22 mouse cellular contexts compared by ENCODE assay signal in genomic region chr8:85591532-85591931, GRCm38 (mm10). TPM values are rescaled to one million over a fixed set of nuclear protein-coding genes. Genes with fewer than 3 reads are reported as not detected.
A peak's percentile ranks its signal among the peaks of the same experiment; 100 is the strongest.
DNase-seq lines count a peak whose midpoint lies in the region; ATAC-seq and TF ChIP-seq lines count a peak whose summit lies in the region.
"Had no signal": no experiment of that assay in that cellular context is flagged by ENCODE, and none has a peak within 500 bp of the region (broad histone marks: within the 10 kb centered on the region; RNA-seq: fewer than 3 reads in every experiment).

No protein-coding gene starts in this region.

- CTCF ChIA-PET in Patski (lab: Charles Lee) = interaction anchor here (0.6 to 2.8 kb wide), 4 partner anchors 9 to 430 kb away, joined by 3 to 8 read pairs (median 5); no protein-coding TSS in a partner anchor

- TF ChIP-seq CTCF in heart, adult 2 months (IDR thresholded peaks at IDR 0.05) = no peak
- no peak for TF ChIP-seq CTCF in kidney, adult 2 months (conservative IDR thresholded peaks at IDR 0.05; ENCODE audit: insufficient read depth, insufficient read length, low read depth, low read length)
- TF ChIP-seq CTCF in lung, postnatal 0 days (IDR thresholded peaks at IDR 0.05) = no peak
- TF ChIP-seq CTCF in Patski (IDR thresholded peaks at IDR 0.05) = no peak

- peak overlapping the region; percentile 51 for H3K27ac ChIP-seq in heart, adult 2 months
- H3K27ac ChIP-seq in kidney, adult 2 months (ENCODE audit: insufficient read depth, low read depth, low read length) = 0 out of 2 replicates have a peak overlapping the region, but pooled peaks have one; percentile 44
- H3K27ac ChIP-seq in kidney, embryonic 15.5 days = no peak overlapping the region
- no peak overlapping the region for H3K27ac ChIP-seq in lung, postnatal 0 days (ENCODE audit: low read length)
- H3K27ac ChIP-seq: embryonic facial prominence, embryonic 15.5 days; forebrain, embryonic 10.5 days; forebrain, embryonic 15.5 days; heart, embryonic 10.5 days; hindbrain, embryonic 13.5 days; hindbrain, postnatal 0 days had no signal

- TF ChIP-seq POLR2A in heart, adult 2 months (IDR thresholded peaks at IDR 0.05; ENCODE audit: insufficient read depth, low read depth, low read length) = no peak
- no peak for TF ChIP-seq POLR2A in kidney, adult 2 months (IDR thresholded peaks at IDR 0.05; ENCODE audit: low read depth, low read length)

- H3K4me2 ChIP-seq in kidney, embryonic 15.5 days = no peak overlapping the region
- H3K4me2 ChIP-seq in lung, postnatal 0 days (replicated peaks; ENCODE audit: low read depth, low read length) = no peak overlapping the region
- H3K4me2 ChIP-seq: embryonic facial prominence, embryonic 15.5 days; forebrain, embryonic 15.5 days; hindbrain, embryonic 13.5 days had no signal

- intact Hi-C loops in heart, adult 2 months (cut with DNase I) = loop anchor here (5.0 kb wide), 1 partner anchor 34 kb away; the partner anchor contains the start of gene Dnaja2

- H3K27me3 ChIP-seq in heart, adult 2 months (ENCODE audit: control insufficient read depth, insufficient read depth, low read length) = no peaks in the 10 kb centered on the region
- no peaks in the 10 kb centered on the region for H3K27me3 ChIP-seq in kidney, adult 2 months (replicated peaks; ENCODE audit: control insufficient read depth, insufficient read depth, low read length)
- H3K27me3 ChIP-seq in kidney, embryonic 15.5 days = no peaks in the 10 kb centered on the region
- H3K27me3 ChIP-seq in lung, postnatal 0 days (replicated peaks; ENCODE audit: insufficient read depth, low read length) = no peaks in the 10 kb centered on the region
- H3K27me3 ChIP-seq in Patski = no peaks in the 10 kb centered on the region
- H3K27me3 ChIP-seq: embryonic facial prominence, embryonic 15.5 days; forebrain, embryonic 15.5 days; hindbrain, embryonic 13.5 days had no signal

- no peak for DNase-seq in heart, adult 2 months
- no peak for DNase-seq in heart, postnatal 4 days
- DNase-seq in kidney, adult 2 months = peak; percentile 73
- DNase-seq in lung, postnatal 0 days (ENCODE audit: low spot score) = peak; percentile 17
- no peak for DNase-seq in lung, postnatal 14 days
- DNase-seq in Patski (ENCODE audit: low read depth, low spot score) = peak; percentile 41
- DNase-seq in neural tube, embryonic 10.5 days (ENCODE audit: extremely low spot score, low spot score) = no peak
- DNase-seq: adrenal gland, adult 2 months; adrenal gland, postnatal 25 days; cerebellum, adult 18-20 months; cerebellum, adult 9-11 months; cerebellum, postnatal 36 days; gastrocnemius, postnatal 25 days; heart, adult 11 months had no signal

- no peaks in the 10 kb centered on the region for H3K9me3 ChIP-seq in kidney, embryonic 15.5 days (replicated peaks)
- H3K9me3 ChIP-seq in lung, postnatal 0 days (ENCODE audit: low read length) = no peaks in the 10 kb centered on the region
- H3K9me3 ChIP-seq: embryonic facial prominence, embryonic 15.5 days; forebrain, embryonic 10.5 days; forebrain, embryonic 15.5 days; heart, embryonic 10.5 days; hindbrain, embryonic 13.5 days had no signal

- peaks cover 4% of the 10 kb centered on the region for H3K36me3 ChIP-seq in heart, adult 2 months (ENCODE audit: control insufficient read depth, insufficient read depth, low read length)
- H3K36me3 ChIP-seq in kidney, adult 2 months (ENCODE audit: control insufficient read depth, insufficient read depth, low read length) = no peaks in the 10 kb centered on the region
- no peaks in the 10 kb centered on the region for H3K36me3 ChIP-seq in kidney, embryonic 15.5 days
- H3K36me3 ChIP-seq in lung, postnatal 0 days (ENCODE audit: insufficient read depth, low read length) = no peaks in the 10 kb centered on the region
- H3K36me3 ChIP-seq: embryonic facial prominence, embryonic 15.5 days; forebrain, embryonic 10.5 days; forebrain, embryonic 15.5 days; heart, embryonic 10.5 days; hindbrain, embryonic 13.5 days had no signal

- POLR2A ChIA-PET in Patski (lab: Charles Lee) = no interaction called here

- H3K4me3 ChIP-seq in heart, adult 2 months = no peak overlapping the region
- no peak overlapping the region for H3K4me3 ChIP-seq in kidney, adult 2 months (ENCODE audit: insufficient read depth, low read depth, low read length)
- H3K4me3 ChIP-seq in kidney, embryonic 15.5 days (replicated peaks) = no peak overlapping the region
- H3K4me3 ChIP-seq in lung, postnatal 0 days (ENCODE audit: low read depth, low read length) = no peak overlapping the region
- H3K4me3 ChIP-seq: embryonic facial prominence, embryonic 15.5 days; erythroblast, embryonic 14.5 days; forebrain, embryonic 10.5 days; forebrain, embryonic 15.5 days; heart, embryonic 10.5 days; hindbrain, embryonic 13.5 days had no signal

- TF ChIP-seq EP300 in heart, adult 2 months (IDR thresholded peaks at IDR 0.05; ENCODE audit: insufficient read depth, low read depth, low read length) = no peak
- TF ChIP-seq EP300 in lung, postnatal 0 days (IDR thresholded peaks at IDR 0.05) = peak; percentile 39; the same call in 1 of the 2 replicates

- no peaks in the 10 kb centered on the region for H3K79me2 ChIP-seq in heart, adult 2 months (replicated peaks; ENCODE audit: control insufficient read depth, insufficient read depth, low read length)

- in situ Hi-C loops in Patski (cut with MboI; ENCODE audit: low pct_unique_long_range_greater_than_20kb) = no loop called here

- no peak for ATAC-seq in kidney, embryonic 15.5 days (replicated peaks; ENCODE audit: low FRiP score)
- no peak; the same call in 1 of the 2 replicates for ATAC-seq in lung, postnatal 0 days
- peak; percentile 86 for ATAC-seq in Patski
- ATAC-seq: forebrain, embryonic 15.5 days; hindbrain, postnatal 0 days had no signal

- H3K9ac ChIP-seq in heart, adult 2 months (ENCODE audit: low read depth, low read length) = no peak overlapping the region
- no peak overlapping the region for H3K9ac ChIP-seq in kidney, embryonic 15.5 days
- no peak overlapping the region for H3K9ac ChIP-seq in lung, postnatal 0 days (replicated peaks; ENCODE audit: low read depth)
- H3K9ac ChIP-seq: embryonic facial prominence, embryonic 15.5 days; forebrain, embryonic 15.5 days; hindbrain, embryonic 13.5 days had no signal

- no peaks in the 10 kb centered on the region; the same call in 1 of the 2 replicates for H3K4me1 ChIP-seq in heart, adult 2 months (ENCODE audit: control insufficient read depth, insufficient read depth, low read length)
- H3K4me1 ChIP-seq in kidney, adult 2 months (ENCODE audit: control insufficient read depth, insufficient read depth, low read length) = peaks cover 18% of the 10 kb centered on the region
- peaks cover 6% of the 10 kb centered on the region; the same call in 1 of the 2 replicates for H3K4me1 ChIP-seq in kidney, embryonic 15.5 days
- H3K4me1 ChIP-seq in lung, postnatal 0 days (ENCODE audit: insufficient read depth, low read depth, low read length) = no peaks in the 10 kb centered on the region

- 74% methylated on average over 1 of the region's 1 CpGs for WGBS in heart, adult 2 months
- WGBS in kidney, adult 2 months = 43% methylated on average over 1 of the region's 1 CpGs
- WGBS in kidney, embryonic 15.5 days = 78% methylated on average over 1 of the region's 1 CpGs
- WGBS in lung, postnatal 0 days = 48% methylated on average over 1 of the region's 1 CpGs

RNA-seq across cellular contexts. Expression of gene Dnaja2, which starts 36.4 kb away (rescaled TPM):
- 100 to 1,000 TPM; 250 to 278 TPM for total RNA-seq in heart, adult 2 months (2021)
- 30.2 and 51.2 TPM in 2 replicates for polyA plus RNA-seq in heart, adult 2 months (2012; rRNA removed)
- total RNA-seq in heart, postnatal 4 days (2021) = 100 to 1,000 TPM; 184 to 192 TPM
- polyA plus RNA-seq in kidney, adult 2 months (2012; rRNA removed) = 18.0 and 32.9 TPM in 2 replicates
- polyA plus RNA-seq in kidney, embryonic 15.5 days (2015; fragmentation: Nextera tagmentation; extraction: Ambion mirVana) = 166 and 169 TPM in 2 replicates
- 95.7 and 107 TPM in 2 replicates for polyA plus RNA-seq in lung, postnatal 0 days (2015; fragmentation: Nextera tagmentation; extraction: Ambion mirVana)
- polyA plus RNA-seq in Patski (2021) = 248 TPM

Comparison
In these comparisons a context has a peak if more than half of its experiments do, and no peak if none do; other contexts are left out.
1. DNase-seq: peak in kidney, adult 2 months (single experiment), lung, postnatal 0 days (single experiment) and Patski (single experiment); none in heart, adult 2 months (0 of 2), heart, postnatal 4 days (single experiment), lung, postnatal 14 days (single experiment) and neural tube, embryonic 10.5 days (single experiment).
2. H3K27ac ChIP-seq: peak in heart, adult 2 months (single experiment) and kidney, adult 2 months (single experiment); none in kidney, embryonic 15.5 days (single experiment) and lung, postnatal 0 days (single experiment).